Mouse (Mus musculus): Measurements from ENCODE around the gene Plscr3. TPM values are rescaled to one million over a fixed set of nuclear protein-coding genes. Genes with fewer than 3 reads are reported as not detected.

Gene Plscr3
- polyA plus RNA-seq, 1 experiment from 2014 or later = 82.9 TPM

- ATAC-seq = no peak
- ChIA-PET CTCF (interaction anchor here (1.4 kb wide), 1 partner anchor 13 kb away, joined by 3 read pairs; no protein-coding TSS in a partner anchor), POLR2A (interaction anchor here (0.5 to 1.0 kb wide), 2 partner anchors 19 to 80 kb away, joined by 3 read pairs; no protein-coding TSS in a partner anchor)
- H3K27me3 ChIP-seq = no peaks in the 10 kb centered on the region
- TF ChIP-seq CTCF (IDR thresholded peaks at IDR 0.05) = no peak
- in situ Hi-C loops (cut with MboI; ENCODE audit: low pct_unique_long_range_greater_than_20kb) = no loop called here
- DNase-seq (ENCODE audit: low read depth, low spot score) = no peak
Observed at GRCm38 (mm10) chr11:69828832-69829231, 17.3 kb upstream of the Plscr3 start.

GRCm38 (mm10) chr11:69833554-69833953 lies 12.6 kb upstream of the Plscr3 start:
- DNase-seq (ENCODE audit: low read depth, low spot score) = no peak
- CTCF ChIA-PET = interaction anchor here (1.2 kb wide), 1 partner anchor 28 kb away, joined by 3 read pairs; the partner anchor contains the start of gene Tmem102

GRCm38 (mm10) chr11:69834001-69834549 lies 12.1 kb upstream of the Plscr3 start:
- DNase-seq (ENCODE audit: low read depth, low spot score) (no peak), ATAC-seq (no peak)
- ChIA-PET CTCF (no interaction called here), POLR2A (no interaction called here)
- no peaks in the 10 kb centered on the region for H3K27me3 ChIP-seq
- no peak for TF ChIP-seq CTCF (IDR thresholded peaks at IDR 0.05)
- in situ Hi-C loops (cut with MboI; ENCODE audit: low pct_unique_long_range_greater_than_20kb) = no loop called here

More at GRCm38 (mm10) chr11:69833554-69833953, 12.6 kb upstream of the Plscr3 start:
- H3K27me3 ChIP-seq = no peaks in the 10 kb centered on the region
- POLR2A ChIA-PET = no interaction called here
- in situ Hi-C loops (cut with MboI; ENCODE audit: low pct_unique_long_range_greater_than_20kb) = no loop called here
- ATAC-seq = no peak
- TF ChIP-seq CTCF (IDR thresholded peaks at IDR 0.05) = no peak

GRCm38 (mm10) chr11:69835326-69835965 lies 10.7 kb upstream of the Plscr3 start:
- ChIA-PET POLR2A (interaction anchor here (1.1 to 1.2 kb wide), 2 partner anchors 10 to 118 kb away, joined by 3 read pairs; no protein-coding TSS in a partner anchor), CTCF (no interaction called here)
- in situ Hi-C loops (cut with MboI; ENCODE audit: low pct_unique_long_range_greater_than_20kb) = no loop called here
- ATAC-seq = no peak
- no peak for DNase-seq (ENCODE audit: low read depth, low spot score)
- no peaks in the 10 kb centered on the region for H3K27me3 ChIP-seq
- no peak for TF ChIP-seq CTCF (IDR thresholded peaks at IDR 0.05)

GRCm38 (mm10) chr11:69835966-69836335 lies 10.2 kb upstream of the Plscr3 start:
- ATAC-seq = no peak
- TF ChIP-seq CTCF (IDR thresholded peaks at IDR 0.05) = no peak
- no peak for DNase-seq (ENCODE audit: low read depth, low spot score)
- CTCF ChIA-PET = interaction anchor here (1.4 kb wide), 1 partner anchor 29 kb away, joined by 3 read pairs; no protein-coding TSS in a partner anchor
- in situ Hi-C loops (cut with MboI; ENCODE audit: low pct_unique_long_range_greater_than_20kb) = no loop called here
- no peaks in the 10 kb centered on the region for H3K27me3 ChIP-seq
- POLR2A ChIA-PET = interaction anchor here (1.1 to 1.2 kb wide), 2 partner anchors 11 to 119 kb away, joined by 3 read pairs; no protein-coding TSS in a partner anchor

- in situ Hi-C loops (cut with MboI; ENCODE audit: low pct_unique_long_range_greater_than_20kb) = no loop called here
- ChIA-PET CTCF (interaction anchor here (1.4 kb wide), 1 partner anchor 30 kb away, joined by 3 read pairs; no protein-coding TSS in a partner anchor), POLR2A (interaction anchor here (1.2 to 1.8 kb wide), 2 partner anchors 10 to 12 kb away, joined by 3 to 5 read pairs; no protein-coding TSS in a partner anchor)
- DNase-seq (ENCODE audit: low read depth, low spot score) = no peak
- TF ChIP-seq CTCF (IDR thresholded peaks at IDR 0.05) = no peak
- no peak for ATAC-seq
- no peaks in the 10 kb centered on the region for H3K27me3 ChIP-seq
Observed at GRCm38 (mm10) chr11:69836703-69837576, 9.2 kb upstream of the Plscr3 start.

- no peaks in the 10 kb centered on the region for H3K27me3 ChIP-seq
- DNase-seq (ENCODE audit: low read depth, low spot score) = no peak
- in situ Hi-C loops (cut with MboI; ENCODE audit: low pct_unique_long_range_greater_than_20kb) = no loop called here
- CTCF ChIA-PET = interaction anchor here (1.4 kb wide), 1 partner anchor 31 kb away, joined by 3 read pairs; no protein-coding TSS in a partner anchor
- POLR2A ChIA-PET = interaction anchor here (1.1 to 1.8 kb wide), 2 partner anchors 9 to 59 kb away, joined by 4 to 5 read pairs; no protein-coding TSS in a partner anchor
- ATAC-seq = peak; percentile 47
- TF ChIP-seq CTCF (IDR thresholded peaks at IDR 0.05) = no peak
Observed at GRCm38 (mm10) chr11:69837604-69837951, 8.6 kb upstream of the Plscr3 start, which contains the start of gene Nlgn2. Nlgn2 (minus strand) TSS chr11:69837784.

GRCm38 (mm10) chr11:69837952-69838713 lies 8.0 kb upstream of the Plscr3 start, which contains the start of gene Tmem256:
Tmem256 (plus strand) TSS chr11:69838514.
- TF ChIP-seq CTCF (IDR thresholded peaks at IDR 0.05) = no peak
- POLR2A ChIA-PET = interaction anchor here (0.6 to 1.8 kb wide), 4 partner anchors 9 to 119 kb away, joined by 3 to 5 read pairs (median 4); no protein-coding TSS in a partner anchor
- ATAC-seq = peak; percentile 83
- H3K27me3 ChIP-seq = no peaks in the 10 kb centered on the region
- CTCF ChIA-PET = no interaction called here
- DNase-seq (ENCODE audit: low read depth, low spot score) = peak; percentile 96
- in situ Hi-C loops (cut with MboI; ENCODE audit: low pct_unique_long_range_greater_than_20kb) = no loop called here

GRCm38 (mm10) chr11:69838714-69839104 lies 7.5 kb upstream of the Plscr3 start:
- POLR2A ChIA-PET = interaction anchor here (0.7 to 1.1 kb wide), 2 partner anchors 16 to 60 kb away, joined by 3 to 4 read pairs; no protein-coding TSS in a partner anchor
- H3K27me3 ChIP-seq = no peaks in the 10 kb centered on the region
- in situ Hi-C loops (cut with MboI; ENCODE audit: low pct_unique_long_range_greater_than_20kb) = no loop called here
- DNase-seq (ENCODE audit: low read depth, low spot score) (peak; percentile 15), ATAC-seq (no peak)
- no peak for TF ChIP-seq CTCF (IDR thresholded peaks at IDR 0.05)
- CTCF ChIA-PET = no interaction called here
